Mouse (Mus musculus) lung, postnatal 0 days (tissue): Measurements from ENCODE around the gene Smg6. TPM values are rescaled to one million over a fixed set of nuclear protein-coding genes. Genes with fewer than 3 reads are reported as not detected.
A peak's percentile ranks its signal among the peaks of the same experiment; 100 is the strongest.

ENCODE experiments used
- ATAC-seq: fragments of 200-750 bp; cut with Nextera tagmentation; 2 replicates; pipeline ENCODE4 v1.8.0; 2017; ENCODE audit warnings: moderate library complexity
- DNase-seq: peaks from one replicate; pipeline ENCODE4 v3.0.0-alpha.2; 2016; ENCODE audit warnings: low spot score
- H3K27ac ChIP-seq: fragments of 300-500 bp; sonication (generic); 2 replicates; pipeline ENCODE4 v1.5.1; 2014; ENCODE audit warnings: antibody characterized with exemption, mild to moderate bottlenecking, low read length, mixed read lengths
- H3K27me3 ChIP-seq: fragments of 300-500 bp; sonication (generic); replicated peaks from 2 replicates; pipeline ENCODE4 v1.6.1; 2014; ENCODE audit warnings: low read length, mixed read lengths; ENCODE audit not compliant: insufficient read depth
- H3K36me3 ChIP-seq: fragments of 300-500 bp; sonication (generic); 2 replicates; pipeline ENCODE4 v1.6.1; 2014; ENCODE audit warnings: low read length, mixed read lengths; ENCODE audit not compliant: insufficient read depth
- H3K4me1 ChIP-seq: fragments of 300-500 bp; sonication (generic); 2 replicates; pipeline ENCODE4 v1.6.1; 2014; ENCODE audit warnings: antibody characterized with exemption, low read depth, low read length, mixed read lengths; ENCODE audit not compliant: insufficient read depth
- H3K4me2 ChIP-seq: fragments of 300-500 bp; sonication (generic); replicated peaks from 2 replicates; pipeline ENCODE4 v1.6.1; 2014; ENCODE audit warnings: low read depth, mild to moderate bottlenecking, low read length, moderate library complexity, mixed read lengths
- H3K4me3 ChIP-seq: fragments of 300-500 bp; sonication (generic); 2 replicates; pipeline ENCODE4 v1.5.1; 2014; ENCODE audit warnings: low read depth, low read length
- H3K9ac ChIP-seq: fragments of 300-500 bp; sonication (generic); replicated peaks from 2 replicates; pipeline ENCODE4 v1.6.1; 2014; ENCODE audit warnings: low read depth, mild to moderate bottlenecking
- H3K9me3 ChIP-seq: fragments of 300-500 bp; sonication (generic); 2 replicates; pipeline ENCODE4 v1.6.1; 2016; ENCODE audit warnings: low read length, mixed read lengths
- CTCF ChIP-seq: IDR thresholded peaks from 2 replicates; pipeline ENCODE4 v1.5.1; 2016; ENCODE audit warnings: antibody characterized with exemption, mild to moderate bottlenecking
- EP300 ChIP-seq: IDR thresholded peaks from 2 replicates; pipeline ENCODE4 v1.6.1; 2016; ENCODE audit warnings: antibody characterized with exemption, mild to moderate bottlenecking, control low read depth
- WGBS: fragments of 180-500 bp; shearing (Covaris S2); extraction: QIAGEN DNeasy Blood & Tissue Kit; methylation state at CpG from one replicate; pipeline ENCODE4 v1.1.7; 2014; 5-methylcytosine and 5-hydroxymethylcytosine counted together
- polyA plus RNA-seq: library from polyadenylated mRNA; unstranded; fragments of >200 nt; fragmentation: Nextera tagmentation; extraction: Ambion mirVana; gene quantifications from 2 replicates; pipeline ENCODE4 v1.2.1, GENCODE M21; 2015

Smg6 gene
- polyA plus RNA-seq, 1 experiment from 2014 or later = 9.9 TPM

- Histone ChIP-seq H3K4me2 (no peak overlapping the region), H3K27ac (peak overlapping the region; percentile 52; the same call in 1 of the 2 replicates), H3K9me3 (no peaks in the 10 kb centered on the region), H3K4me3 (no peak overlapping the region), H3K4me1 (peaks cover 17% of the 10 kb centered on the region; the same call in 1 of the 2 replicates), H3K36me3 (peaks cover 22% of the 10 kb centered on the region), H3K27me3 (peaks cover 16% of the 10 kb centered on the region), H3K9ac (no peak overlapping the region)
- TF ChIP-seq EP300 = no peak
- no peak for TF ChIP-seq CTCF
- WGBS = 66% methylated on average over 2 of the region's 2 CpGs
- ATAC-seq (no peak), DNase-seq (no peak)
Observed at GRCm38 (mm10) chr11:75164051-75164450, 238.4 kb downstream of the Smg6 start.

GRCm38 (mm10) chr11:75164750-75165149 is 239.1 kb downstream of the Smg6 start:
- peaks cover 17% of the 10 kb centered on the region; the same call in 1 of the 2 replicates for H3K4me1 ChIP-seq
- H3K4me2 ChIP-seq = peak overlapping the region; percentile 93
- no peak overlapping the region for H3K9ac ChIP-seq
- no peak for ATAC-seq
- H3K27me3 ChIP-seq = peaks cover 19% of the 10 kb centered on the region
- H3K4me3 ChIP-seq = no peak overlapping the region
- H3K9me3 ChIP-seq = no peaks in the 10 kb centered on the region
- no peak overlapping the region for H3K27ac ChIP-seq
- DNase-seq = no peak
- peak; percentile 33 for TF ChIP-seq CTCF
- no peak for TF ChIP-seq EP300
- peaks cover 22% of the 10 kb centered on the region for H3K36me3 ChIP-seq
- WGBS = 30% methylated on average over 13 of the region's 15 CpGs

- H3K27me3 ChIP-seq = peaks cover 23% of the 10 kb centered on the region
- ATAC-seq = peak; percentile 16
- H3K4me1 ChIP-seq = peaks cover 22% of the 10 kb centered on the region; the same call in 1 of the 2 replicates
Observed at GRCm38 (mm10) chr11:75165441-75166192, 240.0 kb downstream of the Smg6 start.

GRCm38 (mm10) chr11:75166193-75166842 is 240.7 kb downstream of the Smg6 start:
- Histone ChIP-seq H3K9me3 (no peaks in the 10 kb centered on the region), H3K4me3 (peak overlapping the region; percentile 67), H3K9ac (0 out of 2 replicates have a peak overlapping the region, but pooled peaks have one; percentile 16), H3K4me1 (peaks cover 22% of the 10 kb centered on the region; the same call in 1 of the 2 replicates), H3K27me3 (peaks cover 23% of the 10 kb centered on the region), H3K4me2 (peak overlapping the region; percentile 93), H3K27ac (no peak overlapping the region), H3K36me3 (peaks cover 18% of the 10 kb centered on the region)
- ATAC-seq (no peak), DNase-seq (peak; percentile 27)
- no peak for TF ChIP-seq CTCF
- TF ChIP-seq EP300 = no peak
- 17% methylated on average over 41 of the region's 55 CpGs for WGBS

More at GRCm38 (mm10) chr11:75165441-75166192, 240.0 kb downstream of the Smg6 start:
- Histone ChIP-seq H3K9ac (no peak overlapping the region), H3K4me3 (peak overlapping the region; percentile 67), H3K27ac (no peak overlapping the region), H3K9me3 (no peaks in the 10 kb centered on the region), H3K36me3 (peaks cover 18% of the 10 kb centered on the region), H3K4me2 (peak overlapping the region; percentile 93)
- TF ChIP-seq CTCF (peak; percentile 88), EP300 (no peak)
- 24% methylated on average over 54 of the region's 54 CpGs for WGBS
- peak; percentile 80 for DNase-seq

GRCm38 (mm10) chr11:75166861-75167642 is 241.4 kb downstream of the Smg6 start:
- H3K9ac ChIP-seq = peak overlapping the region; percentile 70; the same call in 1 of the 2 replicates
- H3K36me3 ChIP-seq = peaks cover 18% of the 10 kb centered on the region
- no peak for ATAC-seq
- peak; percentile 64 for DNase-seq
- H3K4me3 ChIP-seq = peak overlapping the region; percentile 67
- TF ChIP-seq EP300 (no peak), CTCF (peak; percentile 11)
- H3K9me3 ChIP-seq = no peaks in the 10 kb centered on the region
- peaks cover 23% of the 10 kb centered on the region; the same call in 1 of the 2 replicates for H3K4me1 ChIP-seq
- peaks cover 23% of the 10 kb centered on the region for H3K27me3 ChIP-seq
- H3K27ac ChIP-seq = peak overlapping the region; percentile 78
- peak overlapping the region; percentile 93 for H3K4me2 ChIP-seq
- 12% methylated on average over 64 of the region's 68 CpGs for WGBS
